Mouse (Mus musculus) testis, adult 2 months (tissue): Measurements from ENCODE around the gene Adam12.

Source experiments
- CTCF ChIP-seq: fragments of 200-500 bp; IDR thresholded peaks from 2 replicates; pipeline ENCODE4 v1.5.1; 2012; ENCODE audit warnings: low read depth, mild to moderate bottlenecking, inconsistent platforms, low read length, moderate library complexity; ENCODE audit not compliant: control insufficient read depth, insufficient read depth, insufficient replicate concordance
- POLR2A ChIP-seq: fragments of 200-500 bp; IDR thresholded peaks from 2 replicates; pipeline ENCODE4 v1.6.1; 2012; ENCODE audit warnings: low read depth, mild to moderate bottlenecking, inconsistent platforms, low read length, moderate library complexity; ENCODE audit not compliant: control insufficient read depth

DNA sequence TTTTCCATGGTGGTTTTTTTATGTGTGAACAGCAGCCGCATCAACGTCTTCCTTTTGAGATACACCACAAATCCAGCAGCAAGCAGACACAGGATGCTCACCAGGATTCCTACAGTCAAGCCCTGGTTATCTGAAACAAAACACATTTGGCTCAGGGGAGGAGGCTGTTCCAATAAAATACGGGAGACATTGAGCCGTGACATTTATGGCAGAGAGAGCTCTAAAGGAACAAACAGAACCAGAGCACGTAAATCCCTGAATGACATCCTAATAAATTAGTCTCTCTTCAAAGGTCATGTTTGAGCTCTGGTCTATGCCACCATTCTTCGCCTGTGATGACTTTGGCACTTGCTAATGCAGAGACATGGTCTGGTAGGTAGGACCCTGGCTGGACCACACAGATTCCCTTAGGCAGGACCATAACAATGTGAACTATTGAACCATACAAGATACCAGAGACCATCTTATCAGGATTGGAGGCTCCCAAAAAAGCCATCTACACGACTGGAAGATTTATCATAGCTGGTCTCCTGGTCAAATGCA is 322.0 kb downstream of the Adam12 start:
- TF ChIP-seq CTCF (no peak), POLR2A (no peak)
